Mouse (Mus musculus) splenic B cell, adult 2 months (primary cell): ENCODE measurements at regions not wholly inside any gene's neighbourhood (a gene's known extent, or its start where the extent isn't known, plus 50 kb on each side); places are given as distances from the start of the nearest gene placed in this dataset.
A peak's percentile ranks its signal among the peaks of the same experiment; 100 is the strongest.

Experiments
- DNase-seq: peaks from one replicate; pipeline ENCODE4 v3.0.0-alpha.2; 2011; ENCODE audit warnings: low read depth, low spot score
- H3K27me3 ChIP-seq: 2 replicates; pipeline ENCODE4 v1.6.1; 2012; ENCODE audit warnings: mild to moderate bottlenecking, low read length, moderate library complexity, mixed read lengths; ENCODE audit not compliant: control insufficient read depth, poor library complexity, insufficient read depth, severe bottlenecking
- H3K36me3 ChIP-seq: 2 replicates; pipeline ENCODE4 v1.6.1; 2012; ENCODE audit warnings: mild to moderate bottlenecking, low read length, moderate library complexity, mixed read lengths; ENCODE audit not compliant: control insufficient read depth, poor library complexity, insufficient read depth, severe bottlenecking

GRCm38 (mm10) chr10:51056950-51057349 lies 162.4 kb downstream of the Sim1 start:
- H3K27me3 ChIP-seq: no peaks in the 10 kb centered on the region
- H3K36me3 ChIP-seq: no peaks in the 10 kb centered on the region
- no peak for DNase-seq

GRCm38 (mm10) chr10:51058333-51058732 lies 163.8 kb downstream of the Sim1 start:
- Histone ChIP-seq H3K36me3 (no peaks in the 10 kb centered on the region), H3K27me3 (no peaks in the 10 kb centered on the region)
- DNase-seq: no peak

GRCm38 (mm10) chr10:51101590-51101989 lies 207.0 kb downstream of the Sim1 start:
- no peak for DNase-seq
- Histone ChIP-seq H3K36me3 (no peaks in the 10 kb centered on the region), H3K27me3 (no peaks in the 10 kb centered on the region)

- Histone ChIP-seq H3K27me3 (no peaks in the 10 kb centered on the region), H3K36me3 (no peaks in the 10 kb centered on the region)
- DNase-seq: no peak
These were observed 257.3 kb downstream of the Sim1 start for GRCm38 (mm10) chr10:51151833-51152232.

- H3K27me3 ChIP-seq: no peaks in the 10 kb centered on the region
- H3K36me3 ChIP-seq: no peaks in the 10 kb centered on the region
- no peak for DNase-seq
These were observed 259.0 kb downstream of the Sim1 start for GRCm38 (mm10) chr10:51153484-51153985.

GRCm38 (mm10) chr10:51154016-51154415 lies 259.5 kb downstream of the Sim1 start:
- H3K27me3 ChIP-seq: no peaks in the 10 kb centered on the region
- no peak for DNase-seq
- no peaks in the 10 kb centered on the region for H3K36me3 ChIP-seq

- Histone ChIP-seq H3K36me3 (no peaks in the 10 kb centered on the region), H3K27me3 (no peaks in the 10 kb centered on the region)
- DNase-seq: no peak
These were observed 260.2 kb downstream of the Sim1 start for GRCm38 (mm10) chr10:51154743-51155142.

- Histone ChIP-seq H3K27me3 (no peaks in the 10 kb centered on the region; the same call in 1 of the 2 replicates), H3K36me3 (no peaks in the 10 kb centered on the region)
- no peak for DNase-seq
These were observed 279.1 kb downstream of the Sim1 start for GRCm38 (mm10) chr10:51173619-51174018.

- no peak for DNase-seq
- no peaks in the 10 kb centered on the region; the same call in 1 of the 2 replicates for H3K27me3 ChIP-seq
- H3K36me3 ChIP-seq: no peaks in the 10 kb centered on the region
These were observed 281.5 kb downstream of the Sim1 start for GRCm38 (mm10) chr10:51175993-51176577.

GRCm38 (mm10) chr10:51176692-51177091 lies 282.1 kb downstream of the Sim1 start:
- no peaks in the 10 kb centered on the region for H3K36me3 ChIP-seq
- no peak for DNase-seq
- no peaks in the 10 kb centered on the region; the same call in 1 of the 2 replicates for H3K27me3 ChIP-seq

GRCm38 (mm10) chr10:51181752-51182151 lies 287.2 kb downstream of the Sim1 start:
- Histone ChIP-seq H3K36me3 (no peaks in the 10 kb centered on the region), H3K27me3 (no peaks in the 10 kb centered on the region)
- DNase-seq: peak; percentile 28

- H3K36me3 ChIP-seq: no peaks in the 10 kb centered on the region
- no peaks in the 10 kb centered on the region for H3K27me3 ChIP-seq
These were observed 288.9 kb upstream of the Gm49339 start for GRCm38 (mm10) chr10:51191407-51192059.

GRCm38 (mm10) chr10:51219481-51219880 lies 260.9 kb upstream of the Gm49339 start:
- H3K36me3 ChIP-seq: no peaks in the 10 kb centered on the region
- DNase-seq: no peak
- no peaks in the 10 kb centered on the region for H3K27me3 ChIP-seq

More at GRCm38 (mm10) chr10:51191407-51192059, 288.9 kb upstream of the Gm49339 start:
- DNase-seq: no peak

- H3K27me3 ChIP-seq: no peaks in the 10 kb centered on the region; the same call in 1 of the 2 replicates
- no peaks in the 10 kb centered on the region for H3K36me3 ChIP-seq
- no peak for DNase-seq
These were observed 246.8 kb upstream of the Gm49339 start for GRCm38 (mm10) chr10:51233592-51233991.
